Mouse (Mus musculus): ENCODE results near the gene Gm9958.
A peak's percentile ranks its signal among the peaks of the same experiment; 100 is the strongest.

The Gm9958 gene

GRCm38 (mm10) chr5:90405210-90405609 is 38.2 kb downstream of the Gm9958 start:
- DNase-seq (ENCODE audit: low spot score in 2 of 2): peak in 1 of 2 experiments; percentile 36

GRCm38 (mm10) chr5:90414142-90414924 is 47.3 kb downstream of the Gm9958 start:
- no peak for DNase-seq (ENCODE audit: low spot score in 2 of 2)

GRCm38 (mm10) chr5:90414925-90415295 is 47.9 kb downstream of the Gm9958 start:
- DNase-seq (ENCODE audit: low spot score in 2 of 2): no peak
